Mouse (Mus musculus) ovary, adult 18-20 months (tissue): ENCODE results near the gene Mrpl34.
A peak's percentile ranks its signal among the peaks of the same experiment; 100 is the strongest.

Source experiments
- DNase-seq: peaks from one replicate; pipeline ENCODE4 v3.0.0; 2022; ENCODE audit warnings: low spot score, mixed read lengths

The Mrpl34 gene

DNA sequence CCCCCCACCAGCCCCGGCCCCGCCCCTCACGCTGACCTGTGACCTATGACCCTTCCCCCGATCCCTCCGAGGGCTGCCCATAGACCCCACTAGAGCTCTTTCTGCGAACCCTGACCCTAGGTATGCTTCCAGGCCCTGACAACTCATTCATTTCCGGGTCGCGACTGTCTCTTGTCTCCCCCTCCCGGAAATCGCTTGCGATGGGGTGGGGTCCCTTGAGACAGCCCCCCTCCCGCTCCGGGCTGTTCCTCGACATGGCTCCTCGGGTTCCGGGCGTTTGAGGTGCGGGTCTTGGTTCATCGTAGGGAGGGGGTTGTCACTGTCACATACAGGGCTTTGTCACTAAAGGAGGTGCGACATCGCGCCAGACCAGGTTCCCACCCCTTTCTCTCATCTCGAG is 4.7 kb downstream of the Mrpl34 start:
- peak; percentile 16 for DNase-seq

DNA sequence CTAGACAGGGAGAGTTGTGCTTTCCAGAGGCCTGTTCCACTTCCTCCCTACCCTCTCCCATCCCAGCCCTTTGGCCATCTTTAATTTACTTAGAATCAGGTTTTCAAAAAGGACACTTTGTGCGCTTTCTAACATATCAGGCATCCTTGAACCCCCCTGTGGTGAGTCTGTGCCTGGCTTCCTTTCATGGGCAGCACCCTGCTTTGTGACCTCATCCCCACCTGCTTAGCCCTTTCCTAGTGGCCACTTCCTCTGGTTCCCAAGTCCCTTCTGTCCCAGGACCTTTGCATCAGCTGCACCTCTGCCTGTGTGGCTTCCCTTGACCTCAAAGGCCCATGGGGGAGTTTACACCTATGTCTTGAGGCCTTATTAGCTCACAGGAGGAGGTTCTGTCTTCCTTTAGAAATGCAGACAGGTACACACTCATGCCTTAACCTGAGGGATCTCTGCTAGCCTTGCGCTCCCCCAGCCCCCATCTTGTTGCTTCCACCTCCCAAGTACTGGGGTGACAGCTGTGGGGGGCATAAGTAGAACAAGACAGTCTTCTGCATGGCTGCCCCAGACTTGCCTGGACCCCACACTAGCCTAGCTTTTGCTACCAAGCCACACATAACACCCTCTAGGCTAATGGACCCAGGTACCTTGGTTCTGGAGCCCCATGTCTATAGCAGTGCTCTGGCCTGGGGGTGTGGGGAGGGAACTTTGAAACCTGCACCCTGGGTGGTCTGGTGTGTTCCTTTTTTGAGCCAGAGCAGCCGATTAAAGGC is 5.6 kb downstream of the Mrpl34 start:
- no peak for DNase-seq

DNA sequence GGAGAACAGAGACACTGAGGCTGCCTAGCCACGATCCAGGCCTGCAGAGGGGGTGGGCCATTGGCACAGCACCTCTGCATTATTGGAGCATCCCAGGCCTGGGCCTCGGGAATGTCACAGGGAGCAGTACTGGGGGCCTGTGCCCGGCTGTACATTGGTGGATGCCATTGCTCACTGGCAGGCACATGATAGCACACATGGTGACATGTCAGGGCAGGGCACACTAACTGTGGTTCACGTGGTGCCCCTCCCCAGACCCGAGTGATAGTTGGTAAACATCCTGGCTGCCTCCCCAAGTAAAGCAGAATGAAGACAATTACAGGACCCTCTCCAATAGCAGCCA is 6.1 kb downstream of the Mrpl34 start:
- no peak for DNase-seq

DNA sequence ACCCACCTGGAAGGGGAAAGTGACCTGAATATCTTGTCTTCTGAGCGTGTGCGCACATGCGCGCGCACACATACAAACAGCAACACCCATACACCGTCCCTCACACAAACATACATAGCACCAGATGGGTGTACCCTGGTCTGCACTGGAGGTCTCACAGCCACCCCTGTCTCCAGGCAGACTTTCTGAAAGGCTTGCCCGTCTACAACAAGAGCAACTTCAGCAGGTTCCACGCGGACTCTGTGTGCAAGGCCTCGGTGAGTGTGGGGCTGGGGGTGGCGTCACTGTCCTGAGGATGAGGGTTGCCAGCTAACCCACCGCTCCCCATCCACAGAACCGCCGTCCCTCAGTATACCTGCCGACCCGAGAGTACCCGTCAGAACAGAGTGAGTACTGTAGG is 7.1 kb downstream of the Mrpl34 start:
- no peak for DNase-seq

DNA sequence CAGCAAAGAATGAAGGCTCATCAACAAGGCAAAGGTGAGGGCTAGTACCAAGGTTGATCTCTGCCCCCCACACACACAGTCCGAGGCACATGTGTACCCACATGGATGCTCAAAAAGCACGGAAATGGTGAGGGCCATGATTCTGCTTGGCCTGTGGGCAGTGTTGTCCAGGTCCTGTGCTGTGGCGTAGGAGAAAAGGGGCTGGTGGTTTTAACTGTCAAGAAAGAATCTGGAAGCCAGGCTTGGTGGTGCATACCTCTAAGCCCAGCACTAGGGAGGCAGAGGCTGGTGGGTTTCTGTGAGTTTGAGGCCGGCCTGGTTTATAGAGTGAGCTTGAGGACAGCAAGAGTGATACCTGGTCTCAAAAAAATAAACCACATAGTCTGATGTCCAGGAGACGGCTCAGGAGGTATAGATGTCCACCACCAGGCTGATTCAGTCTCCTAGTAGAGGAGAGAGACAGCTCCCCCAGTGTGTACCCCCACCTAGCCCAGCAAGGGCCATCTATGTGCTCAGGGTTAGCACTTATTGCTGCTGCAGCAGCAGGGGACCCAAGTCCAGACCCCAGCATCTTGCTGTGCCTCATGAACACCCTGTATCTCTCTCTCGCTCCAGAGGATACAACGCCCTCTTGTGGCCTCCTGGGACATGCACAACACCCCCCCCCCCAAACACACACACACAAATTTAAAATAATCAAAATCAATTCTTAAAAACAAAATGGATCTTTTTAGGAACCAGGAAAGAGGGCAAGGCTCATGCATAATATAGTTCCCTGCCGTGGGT is 8.0 kb downstream of the Mrpl34 start:
- DNase-seq = no peak

DNA sequence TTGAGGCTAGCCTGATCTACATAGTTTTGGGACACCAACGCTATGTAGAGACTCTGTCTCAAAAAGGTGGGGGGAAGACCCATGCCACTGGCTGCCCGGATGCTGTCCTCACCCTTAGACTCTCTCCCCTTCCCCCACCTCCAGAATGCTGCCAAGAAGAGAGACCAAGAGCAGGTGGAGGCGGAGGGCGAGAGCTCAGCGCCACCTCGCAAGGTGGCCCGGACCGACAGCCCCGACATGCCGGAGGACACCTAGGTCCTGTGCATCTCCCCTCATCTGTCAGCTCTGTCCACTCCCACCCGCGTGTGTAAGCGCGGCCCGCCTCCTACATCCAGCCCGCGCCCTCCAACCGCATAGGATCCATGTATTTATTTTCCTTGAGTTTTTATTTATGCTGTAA is 9.6 kb downstream of the Mrpl34 start:
- DNase-seq = peak; percentile 3

DNA sequence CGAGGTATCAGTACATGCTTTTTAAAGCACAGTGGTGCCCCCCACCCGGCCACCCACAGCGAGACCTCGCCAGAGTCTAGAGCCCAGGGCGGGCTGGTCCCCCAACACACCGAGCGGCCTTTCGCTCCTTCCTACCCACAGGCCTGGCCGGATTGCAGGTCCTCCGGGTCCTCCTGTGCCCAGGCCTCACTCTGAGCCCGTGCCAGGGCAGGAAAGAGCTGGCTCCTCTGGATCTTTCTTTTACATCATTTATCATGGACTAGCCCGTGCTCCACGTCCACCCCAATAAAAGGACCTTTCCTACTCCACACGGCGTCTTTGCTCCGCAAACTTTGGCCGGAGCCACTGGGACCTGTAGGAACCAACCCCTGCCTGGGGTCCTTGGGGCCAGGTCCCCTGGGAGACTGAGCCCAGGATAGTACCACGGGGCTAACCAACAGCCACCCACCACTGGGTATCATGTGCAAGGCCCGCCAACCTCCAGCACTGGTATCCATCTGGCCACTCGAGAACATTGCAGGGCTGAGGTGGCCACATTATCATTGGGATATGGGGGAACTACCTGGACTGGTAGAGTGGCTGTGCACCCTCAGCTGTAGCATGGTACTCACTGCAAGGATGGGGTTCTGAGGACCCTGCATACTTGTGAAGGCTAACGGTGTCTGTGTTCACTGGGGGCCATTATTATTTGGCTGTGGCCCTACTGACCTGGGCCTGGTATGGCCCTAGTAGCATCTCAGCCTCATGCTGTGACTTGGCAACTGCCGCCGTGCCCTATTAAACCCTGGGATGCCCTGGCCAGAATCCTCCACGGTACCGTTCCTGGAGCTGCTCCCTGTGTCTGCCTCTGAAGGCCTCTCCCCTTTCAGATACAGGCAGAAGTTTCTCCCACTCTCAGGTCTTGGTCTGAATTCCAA is 10.3 kb downstream of the Mrpl34 start:
- DNase-seq = no peak

DNA sequence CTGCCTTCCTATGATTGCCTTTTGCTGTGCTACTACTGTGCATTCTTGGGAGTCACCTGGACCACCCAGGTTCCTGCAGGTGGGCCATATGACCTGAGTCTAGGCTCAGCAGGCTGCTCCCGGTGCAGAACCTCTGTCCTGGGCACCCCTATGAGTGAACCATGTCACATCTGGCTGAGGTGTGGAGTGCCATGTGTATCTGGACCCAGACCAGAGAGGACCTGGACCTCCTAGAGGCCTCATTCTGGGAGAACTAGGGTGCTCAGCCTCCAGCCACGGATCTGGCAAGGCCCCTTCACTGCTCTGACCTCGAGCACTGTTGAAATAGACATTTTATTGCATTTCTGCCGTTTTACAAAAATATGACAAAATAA is 10.9 kb downstream of the Mrpl34 start:
- DNase-seq = no peak

DNA sequence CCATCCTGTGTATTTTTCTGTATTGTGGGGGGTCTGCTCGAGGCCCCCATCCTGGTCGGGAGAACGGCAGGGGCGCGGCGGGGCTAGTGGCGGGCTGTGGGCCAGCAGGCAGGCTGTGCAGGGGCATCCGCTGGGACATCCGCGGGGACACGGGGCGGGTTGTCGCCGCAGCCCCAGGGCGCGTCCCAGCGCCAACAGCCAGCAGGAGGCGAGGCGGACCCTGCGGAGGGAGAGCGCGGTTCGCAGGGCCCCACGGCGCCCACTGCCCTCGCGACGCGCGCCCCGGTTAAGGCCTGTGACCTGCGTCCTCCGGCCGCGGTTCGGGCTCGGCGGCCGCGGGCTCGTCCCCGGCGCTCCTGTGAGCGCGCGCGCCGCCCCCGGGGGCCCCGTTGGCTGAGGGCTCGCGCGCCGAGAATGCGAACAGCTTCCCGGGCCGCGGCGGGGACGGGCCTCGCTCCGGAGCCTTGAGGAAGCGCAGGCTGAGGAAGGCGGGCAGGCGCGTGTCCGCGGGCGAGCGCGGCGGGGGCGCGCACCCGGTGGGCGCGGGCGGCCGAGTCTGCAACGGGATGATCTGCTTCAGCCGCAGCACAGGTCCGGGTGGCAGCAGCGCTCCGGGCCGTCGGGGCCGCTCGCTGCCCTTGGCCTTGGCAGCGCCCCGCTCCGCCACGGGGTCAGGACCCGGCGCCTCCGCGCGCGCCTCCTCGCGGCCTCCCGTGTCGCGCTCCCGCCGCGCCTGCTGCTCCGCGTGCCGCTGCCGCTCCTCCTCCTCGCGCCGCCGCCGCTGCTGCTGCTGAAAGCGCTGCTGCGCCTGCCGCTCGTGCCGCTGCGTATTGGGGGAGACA is 11.6 kb downstream of the Mrpl34 start:
- peak; percentile 66 for DNase-seq

DNA sequence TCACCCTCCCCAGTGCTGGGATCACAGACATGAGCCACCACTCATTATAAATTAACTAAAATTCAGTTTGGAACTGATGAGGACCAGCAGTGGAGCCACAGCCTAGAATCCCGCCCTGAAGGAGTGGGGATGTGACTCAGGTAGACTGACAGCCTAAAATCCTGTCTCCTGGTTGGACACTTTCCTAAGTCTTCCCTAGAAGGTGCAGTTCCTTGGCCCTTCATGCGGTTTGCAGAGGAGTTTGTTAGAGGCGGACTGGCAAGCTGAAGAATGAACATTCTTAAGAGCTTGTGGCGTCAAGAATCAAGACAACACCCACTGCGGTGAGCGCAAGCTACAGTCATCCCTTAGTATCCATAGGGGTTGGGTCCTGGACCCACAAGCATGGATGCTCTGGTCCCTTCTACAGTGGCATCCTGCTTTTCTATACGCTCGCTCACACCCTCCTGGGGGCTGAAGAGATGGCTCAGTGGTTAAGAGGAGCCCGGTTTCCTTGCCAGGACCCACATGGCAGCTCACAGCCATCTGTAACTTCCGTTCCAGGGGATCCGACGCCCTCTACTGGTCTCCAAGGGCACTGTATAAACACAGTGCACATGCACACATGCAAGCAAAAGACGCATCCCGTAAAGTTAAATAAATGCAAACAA is 12.6 kb downstream of the Mrpl34 start:
- DNase-seq = no peak

DNA sequence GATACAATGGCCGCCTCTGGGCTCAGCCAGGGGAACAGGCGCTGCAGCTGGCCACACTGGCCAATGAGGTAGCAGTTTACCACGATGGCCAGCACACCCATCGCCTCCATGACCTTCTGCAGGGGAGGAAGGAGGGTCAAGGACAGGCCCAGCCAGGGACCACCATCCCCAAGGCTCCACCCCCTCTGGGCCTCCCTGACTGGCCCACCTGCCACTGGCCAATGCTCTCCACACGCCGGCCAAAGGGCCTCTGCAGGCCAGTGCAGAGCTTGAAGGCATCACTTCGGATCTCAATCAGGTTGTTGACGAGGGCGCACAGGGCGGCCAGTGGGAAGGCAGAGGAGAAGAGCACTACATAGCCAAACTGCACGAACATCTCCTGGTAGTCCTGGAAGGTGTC is 14.2 kb downstream of the Mrpl34 start:
- no peak for DNase-seq

DNA sequence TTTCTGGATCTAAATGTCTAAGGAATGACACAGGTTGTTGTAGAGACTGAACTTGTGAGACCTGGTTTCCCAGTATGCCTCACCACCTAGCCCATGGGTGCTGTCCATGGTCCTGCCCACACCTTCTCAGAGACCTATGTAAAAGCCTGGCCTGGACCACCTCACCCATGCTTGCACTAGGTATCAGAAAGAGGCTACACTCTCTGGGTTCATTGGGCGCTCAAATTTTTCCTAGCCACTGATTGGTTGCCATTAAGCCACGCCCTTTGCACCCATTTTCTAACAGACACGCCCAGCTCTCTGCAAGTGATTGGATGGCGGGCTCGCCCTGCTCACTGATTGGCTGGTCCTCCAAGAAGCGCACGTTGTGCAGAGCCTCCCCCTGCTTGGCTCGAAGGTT is 19.2 kb downstream of the Mrpl34 start:
- no peak for DNase-seq

DNA sequence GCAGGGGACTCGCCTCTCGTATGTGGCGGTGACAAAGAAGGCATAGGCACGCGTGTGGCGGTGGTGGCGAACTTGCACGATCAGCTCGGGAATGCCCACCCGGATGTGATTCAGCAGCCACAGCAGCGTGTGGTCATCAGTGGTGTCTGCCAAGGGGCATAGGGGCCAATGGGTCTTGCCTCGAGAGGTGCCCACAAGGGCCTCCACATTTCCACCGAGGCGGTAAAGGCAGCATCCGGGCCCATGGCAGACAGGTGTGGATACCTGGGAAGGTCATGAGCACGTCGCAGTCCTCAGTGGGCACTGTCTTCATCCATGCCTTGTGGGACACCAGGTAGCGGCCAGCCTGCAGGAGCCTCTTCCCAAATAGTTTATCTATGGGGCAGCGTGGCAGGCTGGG is 20.0 kb downstream of the Mrpl34 start:
- no peak for DNase-seq

DNA sequence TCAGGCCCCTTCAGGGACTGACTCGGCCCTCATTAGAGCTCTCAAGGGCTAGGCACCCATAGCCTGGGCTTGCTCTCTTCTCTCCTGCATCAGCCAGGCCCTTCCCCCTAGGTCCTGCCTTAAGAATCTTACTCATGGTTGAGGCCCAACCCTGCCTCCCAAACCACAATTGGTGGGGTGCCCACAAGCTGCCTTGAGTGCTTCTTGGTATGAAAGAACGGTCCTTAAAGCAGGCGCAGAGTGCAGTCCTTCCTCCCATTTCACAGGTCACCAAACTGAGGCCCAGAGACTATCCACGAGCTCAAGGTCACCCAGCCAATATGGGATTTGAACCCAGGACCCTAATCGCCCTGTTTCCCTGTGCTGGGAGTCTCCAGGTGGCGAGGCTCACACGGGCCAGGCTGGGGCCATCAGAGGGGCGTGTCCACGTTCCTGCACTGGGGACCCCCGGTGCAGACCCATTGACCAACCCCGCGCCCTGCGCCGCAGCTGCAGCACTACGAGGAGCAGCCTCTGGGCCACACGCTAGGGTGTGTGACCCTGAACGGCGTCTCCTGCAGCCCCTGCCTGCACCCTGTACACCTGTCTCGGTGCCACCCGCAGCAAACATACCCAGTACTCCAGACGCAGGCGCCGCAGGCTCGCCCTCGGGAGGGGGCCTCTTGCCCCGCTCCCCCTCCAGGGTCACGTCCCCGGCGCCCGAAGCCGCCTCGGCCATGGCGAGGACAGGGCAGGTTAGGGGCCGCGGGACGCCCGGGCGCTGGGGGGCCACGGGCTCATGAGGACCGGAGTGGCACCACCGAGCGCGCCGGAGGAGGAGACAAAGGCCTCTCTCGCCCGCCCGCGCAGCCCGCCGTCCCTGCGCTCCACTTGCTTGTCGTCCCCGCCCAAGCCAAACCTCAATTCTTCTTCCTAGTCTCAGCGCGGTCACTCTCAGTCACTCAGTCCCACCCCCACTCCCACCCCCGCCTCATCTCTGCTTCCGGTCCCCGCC is 20.7 kb downstream of the Mrpl34 start, which contains the start of gene Ano8:
Ano8 (minus strand) TSS at position 822 of the 994 bp plus-strand sequence.
- peak; percentile 76 for DNase-seq

DNA sequence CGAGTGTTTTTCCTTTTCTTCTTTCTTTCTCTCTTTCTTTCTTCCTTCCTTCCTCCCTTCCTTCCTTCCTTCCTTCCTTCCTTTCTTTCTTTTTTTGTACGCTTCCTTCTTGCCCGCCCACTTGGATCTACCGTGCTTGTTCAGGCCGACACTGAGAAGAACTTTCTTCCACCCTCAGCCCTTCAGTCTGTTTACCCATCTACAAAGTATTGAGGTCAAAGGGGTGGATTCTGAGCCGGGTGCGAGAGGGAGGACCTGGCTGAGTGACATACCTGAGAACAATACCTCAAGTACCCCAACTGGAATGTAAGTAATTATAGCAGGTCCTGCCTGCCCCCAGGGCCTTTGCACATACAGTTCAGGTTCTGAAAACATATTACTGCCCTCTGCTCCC is 21.4 kb downstream of the Mrpl34 start:
- no peak for DNase-seq

DNA sequence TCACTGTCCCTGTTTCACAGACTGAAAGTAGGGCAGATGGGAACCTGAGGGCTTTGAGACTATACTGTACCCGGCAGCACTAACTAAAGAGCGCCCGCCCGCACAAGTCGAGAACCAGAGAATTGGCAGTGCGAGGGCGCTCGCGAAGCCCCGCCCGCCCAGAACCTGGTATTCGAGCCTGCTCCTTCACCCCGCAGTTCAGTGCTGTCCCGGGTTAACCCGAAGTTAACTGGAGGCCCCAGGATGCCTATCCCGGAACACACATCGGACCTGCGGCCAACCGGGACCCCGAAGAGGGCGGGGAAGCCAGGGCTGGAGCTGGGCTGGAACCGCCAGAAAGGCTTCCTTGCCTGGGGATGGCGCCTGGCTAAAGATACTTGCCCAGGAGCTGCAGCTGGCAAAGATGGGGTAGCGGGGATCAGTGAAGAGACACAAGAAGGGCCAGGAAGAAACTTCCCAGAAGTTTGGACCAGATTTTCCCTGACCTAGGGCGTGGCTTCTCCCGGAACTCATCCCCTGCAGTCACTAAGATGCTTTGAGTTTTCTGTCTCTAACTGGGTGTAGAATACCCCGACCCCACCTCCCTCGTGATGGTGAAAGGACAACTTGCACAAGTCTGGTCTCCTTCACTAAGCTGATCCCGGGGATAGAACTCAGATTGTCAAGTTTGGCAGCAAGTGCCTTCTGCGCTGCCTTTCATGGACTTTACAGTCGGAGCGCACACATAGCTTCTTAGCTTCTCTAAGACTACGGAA is 23.1 kb downstream of the Mrpl34 start, which contains the start of gene Gtpbp3:
Gtpbp3 (plus strand) TSS at position 413 of the 755 bp plus-strand sequence.
- peak; percentile 75 for DNase-seq

DNA sequence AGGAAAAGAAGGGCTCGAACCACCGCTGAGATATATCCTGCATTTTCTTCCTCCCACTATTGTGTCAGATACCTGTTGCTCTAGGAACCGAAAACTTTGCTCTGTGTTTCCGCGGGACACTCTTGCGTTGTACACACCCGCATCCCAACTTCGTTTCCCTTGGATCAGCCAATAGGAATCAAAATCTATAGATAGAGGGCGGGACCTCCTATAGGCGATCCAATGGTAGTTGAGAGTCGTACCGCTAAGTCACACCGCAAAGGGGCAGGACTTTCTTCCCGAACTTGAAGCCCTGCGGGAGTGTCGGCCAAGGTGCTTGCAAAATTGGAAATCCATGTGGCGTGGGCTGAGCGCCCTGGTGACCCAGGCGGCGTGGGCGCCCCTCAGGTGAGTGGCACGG is 23.7 kb downstream of the Mrpl34 start:
- peak; percentile 81 for DNase-seq

DNA sequence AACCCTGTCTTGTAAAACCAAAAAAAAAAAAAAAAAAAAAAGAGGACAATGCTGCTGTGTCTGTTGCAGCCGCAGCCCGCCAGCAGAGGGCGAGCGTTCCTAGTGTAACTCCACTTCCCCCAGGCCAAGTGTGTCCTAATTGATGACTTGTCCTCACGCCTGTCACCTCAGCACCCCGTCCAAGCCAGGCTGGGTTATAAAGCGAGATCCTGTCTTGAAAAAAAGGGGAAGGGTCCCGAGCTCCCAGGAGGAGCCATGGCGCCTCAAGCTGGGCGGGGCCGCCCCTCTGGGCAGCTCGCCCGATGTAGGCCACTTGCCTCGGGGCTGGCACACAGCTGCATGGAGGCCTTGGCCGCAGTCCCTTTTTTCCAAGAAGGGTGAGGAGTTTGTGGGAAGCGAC is 30.3 kb downstream of the Mrpl34 start:
- peak; percentile 74 for DNase-seq

DNA sequence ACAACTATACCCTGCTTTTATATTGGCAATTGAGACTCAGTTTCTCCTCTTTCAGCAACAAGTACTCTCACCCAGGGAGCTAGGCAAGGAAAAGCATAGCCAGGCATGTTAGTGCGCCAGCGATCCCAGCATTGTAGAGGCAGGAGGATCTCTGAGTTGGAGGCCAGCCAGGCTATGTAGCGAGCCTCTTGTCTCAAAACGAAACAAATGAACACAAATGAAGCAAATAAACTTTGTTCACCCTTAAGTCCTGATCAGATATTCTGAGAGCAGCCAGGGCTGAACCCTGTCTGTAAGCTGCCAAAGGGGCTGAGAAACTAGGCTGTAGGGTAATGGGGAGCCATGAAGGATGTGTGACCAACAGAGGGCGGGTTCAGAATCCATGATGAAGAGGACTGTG is 31.1 kb downstream of the Mrpl34 start:
- DNase-seq = no peak
